Mouse (Mus musculus) E14TG2a.4 (cell line): ENCODE measurements around the gene Ggt6.

Source experiments
- H3K27me3 ChIP-seq: 2 replicates; pipeline ENCODE4 v1.6.1; 2014; ENCODE audit warnings: low read length, control low read depth; ENCODE audit not compliant: insufficient read depth
- H3K36me3 ChIP-seq: 2 replicates; pipeline ENCODE4 v1.6.1; 2014; ENCODE audit warnings: low read length, control low read depth; ENCODE audit not compliant: insufficient read depth
- H3K4me1 ChIP-seq: replicated peaks from 2 replicates; pipeline ENCODE4 v1.6.1; 2014; ENCODE audit warnings: low read depth, low read length, control low read depth
- H3K4me3 ChIP-seq: replicated peaks from 2 replicates; pipeline ENCODE4 v1.5.1; 2014; ENCODE audit warnings: mild to moderate bottlenecking, low read length
- H3K9me3 ChIP-seq: 2 replicates; pipeline ENCODE4 v1.6.1; 2014; ENCODE audit warnings: low read length, control low read depth
- CTCF ChIP-seq: conservative IDR thresholded peaks from 2 replicates; pipeline ENCODE4 v1.5.1; 2014; ENCODE audit warnings: low read length
- NANOG ChIP-seq: IDR thresholded peaks from 2 replicates; pipeline ENCODE4 v1.6.1; 2014; ENCODE audit warnings: borderline replicate concordance, low read length, mixed read lengths
- POU5F1 ChIP-seq: IDR thresholded peaks from 2 replicates; pipeline ENCODE4 v1.6.1; 2014; ENCODE audit warnings: low read length, borderline replicate concordance

Gene Ggt6

GRCm38 (mm10) chr11:72458502-72458901 is 23.2 kb downstream of the Ggt6 start:
- no peaks in the 10 kb centered on the region for H3K9me3 ChIP-seq
- no peak overlapping the region; the same call in 1 of the 2 replicates for H3K4me3 ChIP-seq
- no peaks in the 10 kb centered on the region for H3K36me3 ChIP-seq
- 0 out of 2 replicates have a peak, but pooled peaks cover 3% of the 10 kb centered on the region for H3K27me3 ChIP-seq
- peaks cover 40% of the 10 kb centered on the region for H3K4me1 ChIP-seq
- TF ChIP-seq NANOG: no peak

- no peaks in the 10 kb centered on the region for H3K9me3 ChIP-seq
- peaks cover 21% of the 10 kb centered on the region for H3K4me1 ChIP-seq
- TF ChIP-seq POU5F1 (no peak), NANOG (no peak), CTCF (no peak)
- 0 out of 2 replicates have a peak, but pooled peaks cover 3% of the 10 kb centered on the region for H3K27me3 ChIP-seq
- no peak overlapping the region for H3K4me3 ChIP-seq
- H3K36me3 ChIP-seq: no peaks in the 10 kb centered on the region
Measured at GRCm38 (mm10) chr11:72461500-72461981, 26.2 kb downstream of the Ggt6 start.

GRCm38 (mm10) chr11:72464821-72465220 is 29.5 kb downstream of the Ggt6 start:
- H3K4me3 ChIP-seq: no peak overlapping the region
- no peak for TF ChIP-seq CTCF
- TF ChIP-seq NANOG: no peak
- no peak for TF ChIP-seq POU5F1
- no peaks in the 10 kb centered on the region for H3K9me3 ChIP-seq
- no peaks in the 10 kb centered on the region for H3K36me3 ChIP-seq
- no peaks in the 10 kb centered on the region for H3K27me3 ChIP-seq
- H3K4me1 ChIP-seq: peaks cover 16% of the 10 kb centered on the region

- H3K27me3 ChIP-seq: no peaks in the 10 kb centered on the region
- TF ChIP-seq CTCF (no peak), POU5F1 (no peak), NANOG (no peak)
- H3K4me1 ChIP-seq: peaks cover 16% of the 10 kb centered on the region
- H3K9me3 ChIP-seq: no peaks in the 10 kb centered on the region
- H3K4me3 ChIP-seq: no peak overlapping the region
- H3K36me3 ChIP-seq: no peaks in the 10 kb centered on the region
Measured at GRCm38 (mm10) chr11:72465978-72466693, 30.8 kb downstream of the Ggt6 start.

- H3K27me3 ChIP-seq: no peaks in the 10 kb centered on the region
- H3K4me3 ChIP-seq: no peak overlapping the region
- no peaks in the 10 kb centered on the region for H3K9me3 ChIP-seq
- no peaks in the 10 kb centered on the region for H3K36me3 ChIP-seq
- peaks cover 16% of the 10 kb centered on the region for H3K4me1 ChIP-seq
- TF ChIP-seq NANOG (no peak), CTCF (no peak), POU5F1 (no peak)
Measured at GRCm38 (mm10) chr11:72466694-72467507, 31.6 kb downstream of the Ggt6 start.

- Histone ChIP-seq H3K9me3 (no peaks in the 10 kb centered on the region), H3K36me3 (no peaks in the 10 kb centered on the region), H3K27me3 (peaks cover 4% of the 10 kb centered on the region; the same call in 1 of the 2 replicates), H3K4me3 (no peak overlapping the region), H3K4me1 (peaks cover 16% of the 10 kb centered on the region)
- TF ChIP-seq NANOG: no peak
- no peak for TF ChIP-seq CTCF
- no peak for TF ChIP-seq POU5F1
Measured at GRCm38 (mm10) chr11:72468525-72468924, 33.2 kb downstream of the Ggt6 start.

GRCm38 (mm10) chr11:72469217-72469616 is 33.9 kb downstream of the Ggt6 start:
- Histone ChIP-seq H3K9me3 (no peaks in the 10 kb centered on the region), H3K36me3 (no peaks in the 10 kb centered on the region), H3K27me3 (peaks cover 4% of the 10 kb centered on the region; the same call in 1 of the 2 replicates), H3K4me1 (peaks cover 16% of the 10 kb centered on the region), H3K4me3 (no peak overlapping the region)
- no peak for TF ChIP-seq POU5F1
- no peak for TF ChIP-seq CTCF
- TF ChIP-seq NANOG: no peak

- no peak for TF ChIP-seq CTCF
- TF ChIP-seq POU5F1: no peak
- no peak for TF ChIP-seq NANOG
- H3K36me3 ChIP-seq: no peaks in the 10 kb centered on the region
- H3K4me3 ChIP-seq: no peak overlapping the region
- peaks cover 4% of the 10 kb centered on the region; the same call in 1 of the 2 replicates for H3K27me3 ChIP-seq
- H3K9me3 ChIP-seq: no peaks in the 10 kb centered on the region
- H3K4me1 ChIP-seq: peaks cover 11% of the 10 kb centered on the region
Measured at GRCm38 (mm10) chr11:72470004-72470403, 34.7 kb downstream of the Ggt6 start.
